Mouse (Mus musculus): ENCODE results near the gene Agbl4. TPM values are rescaled to one million over a fixed set of nuclear protein-coding genes. Genes with fewer than 3 reads are reported as not detected.

The Agbl4 gene
- polyA plus RNA-seq, 1 experiment from 2014 or later, result 0.81 TPM

Other genes with a start within 250 kb of the Agbl4 start
- gene Elavl4, start 45.8 kb upstream of the Agbl4 start, polyA plus RNA-seq (2014; fragmentation: Nextera tagmentation; extraction: Ambion mirVana), result 34.2 and 41.4 TPM in 2 replicates